Mouse (Mus musculus) granulocyte monocyte progenitor cell, adult 5-6 weeks (primary cell): ENCODE data around the gene 4930438A08Rik. TPM values are rescaled to one million over a fixed set of nuclear protein-coding genes. Genes with fewer than 3 reads are reported as not detected.
"Not testable (repeated sequence)": the region's sequence is repeated elsewhere in the genome, so short reads cannot be mapped to it uniquely, and the experiment has no call there.

Source experiments
- ATAC-seq: replicated peaks from 2 replicates; pipeline ENCODE4 v1.8.0; 2016; ENCODE audit warnings: mild to moderate bottlenecking, moderate TSS enrichment, inconsistent platforms; ENCODE audit not compliant: poor library complexity, severe bottlenecking
- total RNA-seq, 2 experiments: library from RNA; stranded (forward) in 1 of 2; stranded (reverse) in 1 of 2; fragments of 200-712, 200-1000 nt in 1 of 2; fragments of >200 nt in 1 of 2; fragmentation: Nextera tagmentation in 1 of 2; gene quantifications; 2 replicates each; pipeline ENCODE4 v1.2.3; 2014 to 2017

The 4930438A08Rik gene
- total RNA-seq (2014; fragmentation: Nextera tagmentation) = 2.2 TPM in 1 of 2 replicates, not detected in the other
- total RNA-seq (2017) = 2.8 and 4.7 TPM in 2 replicates

GRCm38 (mm10) chr11:58274572-58274971 lies at the start of gene 4930438A08Rik:
4930438A08Rik (plus strand) TSS chr11:58274799.
- ATAC-seq = peak; percentile 77

GRCm38 (mm10) chr11:58224872-58225271 lies 49.7 kb upstream of the 4930438A08Rik start:
- not testable (repeated sequence) for ATAC-seq

- peak; percentile 84 for ATAC-seq
These were observed 48.9 kb upstream of the 4930438A08Rik start for GRCm38 (mm10) chr11:58225655-58226054.

- ATAC-seq = no peak
These were observed 48.2 kb upstream of the 4930438A08Rik start for GRCm38 (mm10) chr11:58226425-58226824.

- ATAC-seq = not testable (repeated sequence)
These were observed 46.6 kb upstream of the 4930438A08Rik start for GRCm38 (mm10) chr11:58228021-58228420.

DNA sequence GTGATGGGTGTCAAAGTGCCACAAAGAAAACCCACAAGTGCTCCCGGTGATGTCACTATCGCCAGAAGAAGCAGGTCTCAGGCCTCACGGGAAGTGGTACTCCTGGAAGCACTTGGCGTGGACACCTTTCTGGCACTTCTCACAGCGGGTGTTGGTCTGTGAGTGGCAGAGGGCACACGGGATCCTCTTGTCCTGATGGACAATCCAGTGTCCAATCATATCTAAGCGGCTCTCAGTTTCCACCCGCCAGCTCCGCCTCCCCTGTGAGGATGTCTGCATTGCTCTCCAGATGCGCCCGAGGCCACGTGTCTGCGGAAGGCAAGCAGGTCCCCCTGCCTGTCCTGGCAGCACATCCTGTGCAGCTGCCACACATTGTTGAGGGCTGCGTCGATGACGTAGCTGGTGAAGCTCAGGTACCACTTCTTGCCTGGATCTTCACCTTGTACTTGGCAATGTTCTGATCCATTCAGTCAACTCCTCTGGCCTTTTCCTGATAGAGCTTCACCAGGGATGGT lies 44.1 kb upstream of the 4930438A08Rik start:
- ATAC-seq = no peak

DNA sequence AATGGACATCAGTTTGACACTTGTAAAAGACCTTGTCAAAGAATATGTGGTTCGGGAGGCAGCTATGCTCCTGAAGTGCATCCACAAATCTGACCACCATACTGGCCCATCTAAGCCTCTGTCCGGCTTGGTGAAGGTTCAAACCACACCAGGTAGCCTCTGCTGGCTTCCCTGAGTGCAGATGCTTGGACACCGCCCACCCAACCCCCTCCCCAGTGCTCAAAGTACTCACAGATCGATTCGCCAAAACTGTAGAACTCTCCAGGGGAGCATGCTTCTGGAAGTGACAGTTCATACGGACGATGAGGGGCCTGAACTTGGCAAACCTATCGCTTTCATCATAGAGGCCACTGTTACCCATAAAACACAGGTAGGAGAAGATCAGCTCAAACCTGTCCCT lies 43.4 kb upstream of the 4930438A08Rik start:
- ATAC-seq = no peak

GRCm38 (mm10) chr11:58234551-58234950 lies 40.0 kb upstream of the 4930438A08Rik start:
- ATAC-seq = not testable (repeated sequence)

GRCm38 (mm10) chr11:58235152-58235551 lies 39.4 kb upstream of the 4930438A08Rik start:
- peak; percentile 77 for ATAC-seq

DNA sequence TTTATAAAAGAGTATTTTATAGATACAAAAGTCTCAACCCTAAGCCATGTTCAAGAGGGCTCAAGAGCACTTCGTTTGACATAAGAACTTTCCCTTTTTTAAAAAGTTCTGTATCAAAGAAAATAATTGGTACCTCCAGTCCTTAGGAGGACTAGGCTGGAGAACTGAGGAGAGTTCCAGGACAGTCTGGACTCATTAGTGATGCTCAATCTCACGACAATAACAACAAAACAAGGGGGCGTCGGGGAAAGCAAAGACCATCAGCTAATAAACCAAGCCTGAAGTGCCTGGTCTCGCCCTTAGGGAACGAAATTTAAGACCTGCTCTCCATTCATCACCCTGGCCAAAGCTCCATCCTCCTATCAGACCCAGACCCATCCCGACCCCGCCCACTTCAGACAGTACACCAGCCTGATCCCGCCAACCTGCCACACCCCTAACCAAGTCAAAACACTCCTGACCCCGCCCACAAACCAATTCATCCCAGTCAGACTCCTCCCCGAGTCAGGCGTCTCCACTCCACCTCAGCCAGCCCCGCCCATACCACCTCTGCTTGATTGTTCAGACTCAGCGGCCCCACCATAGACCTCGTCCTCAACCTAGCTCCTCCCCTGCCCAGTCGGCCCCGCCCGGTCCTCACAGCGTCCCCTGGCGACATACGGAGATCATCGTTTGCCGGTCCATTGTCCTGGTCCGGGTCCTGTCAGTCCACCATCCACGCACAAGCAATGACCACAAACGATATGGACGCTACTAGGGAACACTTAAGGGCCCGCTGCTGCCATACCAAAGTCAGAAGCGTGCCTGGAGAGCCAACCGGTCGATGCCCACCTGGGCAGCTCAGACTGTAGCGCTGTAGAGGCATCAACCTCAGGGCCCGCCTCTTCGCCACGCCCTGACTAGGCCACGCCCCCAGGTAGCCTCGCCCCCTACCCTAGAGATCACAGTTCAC lies 35.5 kb upstream of the 4930438A08Rik start:
- peak; percentile 96 for ATAC-seq

DNA sequence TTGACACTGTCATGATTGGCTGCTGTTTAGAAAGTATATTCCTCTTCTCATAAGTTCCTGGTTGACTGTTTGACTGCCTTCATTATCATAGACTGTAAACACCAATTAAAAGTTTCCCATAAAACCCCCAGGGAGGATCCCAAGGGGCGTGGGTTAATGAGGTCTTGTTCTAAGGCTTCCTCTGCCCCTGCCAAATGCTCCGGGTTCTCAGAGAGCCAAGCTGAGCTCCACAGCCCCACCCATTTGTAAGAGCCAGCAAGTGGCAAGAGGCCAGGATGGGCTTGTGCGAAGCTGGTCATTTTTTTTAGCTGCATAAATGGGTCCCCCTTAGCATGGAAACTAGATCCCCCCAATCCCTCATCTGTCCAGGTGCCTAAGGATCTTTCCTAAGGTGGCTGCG lies 27.3 kb upstream of the 4930438A08Rik start:
- no peak; the same call in 1 of the 2 replicates for ATAC-seq

DNA sequence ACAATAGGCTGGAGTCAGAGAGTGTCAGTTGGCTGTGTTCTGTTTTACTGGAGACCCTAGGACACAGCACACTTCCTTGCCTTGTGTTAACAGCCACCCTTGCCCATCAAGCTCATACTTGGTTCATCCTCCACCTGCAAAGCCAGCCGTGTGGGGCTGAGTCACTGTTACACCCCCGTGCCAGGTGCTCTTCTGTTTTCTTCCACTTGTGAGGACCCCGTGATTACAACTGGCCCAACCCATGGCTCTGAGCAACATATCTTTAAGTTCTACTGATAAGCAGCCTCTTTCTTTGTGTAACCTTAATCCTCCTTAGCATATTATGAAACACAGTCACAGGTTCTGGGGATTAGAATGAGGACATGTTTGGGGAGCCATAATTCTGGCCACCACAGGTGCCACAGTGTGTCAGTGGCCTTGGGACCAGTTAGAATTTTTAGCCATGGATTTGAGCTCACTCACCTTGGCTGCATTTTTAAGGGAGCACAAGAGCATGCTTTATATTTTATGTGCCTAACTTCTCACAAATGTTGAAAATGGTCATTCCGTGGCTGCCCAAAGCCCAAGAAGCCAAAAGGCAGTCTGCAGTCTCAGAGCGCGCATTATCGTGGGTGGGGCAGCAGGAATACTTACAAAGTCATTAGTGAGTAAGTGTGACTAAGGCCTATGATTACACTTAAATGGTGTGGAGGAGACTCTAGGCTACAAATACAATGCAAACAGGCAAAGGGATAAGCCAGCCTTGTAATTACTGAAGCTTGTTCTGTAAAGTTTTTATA lies 25.2 kb upstream of the 4930438A08Rik start:
- ATAC-seq = no peak

DNA sequence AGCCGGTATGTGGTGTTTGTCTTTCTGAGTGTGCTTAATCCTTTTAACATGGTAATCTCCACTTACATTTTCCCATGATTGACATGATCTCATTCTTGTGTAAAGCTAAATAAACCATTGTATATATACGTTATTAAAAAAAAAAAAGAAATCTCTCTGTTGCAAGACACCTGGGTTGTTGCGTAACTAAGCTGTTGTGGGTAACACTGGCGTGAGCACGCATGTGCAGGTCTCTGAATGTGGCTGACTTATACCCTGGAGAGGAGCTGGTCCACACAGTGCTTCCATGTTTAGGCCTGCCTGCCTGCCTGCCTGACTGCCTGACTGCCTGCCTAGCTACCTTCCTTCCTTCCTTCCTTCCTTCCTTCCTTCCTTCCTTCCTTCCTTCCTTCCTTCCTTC lies 24.0 kb upstream of the 4930438A08Rik start:
- ATAC-seq = peak; percentile 96

- no peak for ATAC-seq
These were observed 20.2 kb upstream of the 4930438A08Rik start for GRCm38 (mm10) chr11:58254411-58254810.

- no peak for ATAC-seq
These were observed 16.8 kb upstream of the 4930438A08Rik start for GRCm38 (mm10) chr11:58257816-58258215.

DNA sequence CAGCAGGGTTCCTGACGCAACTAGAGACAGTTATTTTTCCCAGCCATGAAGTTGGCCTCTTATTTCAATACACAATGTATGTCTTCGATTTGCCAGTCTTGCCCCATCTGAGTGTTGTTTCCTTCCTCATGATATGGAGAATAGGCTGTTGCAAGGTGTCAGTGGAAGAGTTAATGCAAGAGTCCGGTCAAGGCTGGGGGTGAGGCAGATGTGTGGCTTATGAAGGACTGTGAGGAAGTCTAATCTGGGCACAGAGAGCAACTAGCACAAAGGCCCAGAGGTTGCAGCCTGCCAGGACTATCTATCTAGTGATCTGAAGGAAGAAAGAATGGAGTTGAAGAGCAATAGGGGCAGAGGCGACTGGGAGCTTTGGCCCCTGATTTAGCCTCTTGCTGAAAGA lies 14.4 kb upstream of the 4930438A08Rik start:
- ATAC-seq = peak; percentile 92

DNA sequence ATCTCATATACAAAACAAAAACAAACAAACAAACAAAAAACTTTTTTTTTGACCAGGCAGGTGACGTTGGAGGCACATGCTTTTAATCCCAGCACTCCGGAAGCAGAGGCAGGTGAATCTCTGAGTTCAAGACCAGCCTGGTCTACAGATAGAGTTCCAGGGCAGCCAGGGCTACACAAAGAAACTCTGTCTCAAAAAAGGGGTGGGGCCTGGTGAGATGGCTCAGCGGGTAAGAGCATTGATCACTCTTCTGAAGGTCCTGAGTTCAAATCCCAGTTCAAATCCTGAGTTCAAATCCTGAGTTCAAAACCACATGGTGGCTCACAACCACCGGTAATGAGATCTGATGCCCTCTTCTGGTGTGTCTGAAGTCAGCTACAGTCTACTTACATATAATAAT lies 12.8 kb upstream of the 4930438A08Rik start:
- no peak for ATAC-seq

DNA sequence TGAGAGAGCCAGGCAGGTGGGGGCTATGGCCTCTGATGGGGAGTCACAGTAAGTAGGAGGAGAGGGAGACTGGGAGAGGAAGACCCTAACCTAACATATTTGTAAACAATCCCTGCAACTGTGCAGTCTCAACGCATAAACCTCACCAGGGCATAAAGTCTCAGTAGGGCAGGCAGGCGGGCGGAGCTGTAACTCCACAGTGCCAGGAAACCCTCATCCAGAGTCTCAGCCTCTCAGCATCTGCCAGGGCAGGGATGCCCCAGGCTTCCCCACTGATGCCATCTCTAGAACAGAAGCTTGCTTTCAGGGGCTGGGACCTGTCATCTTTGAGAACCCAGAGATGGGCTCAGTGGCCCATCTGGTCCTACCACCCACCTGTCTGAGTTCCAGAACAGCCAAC lies 12.3 kb upstream of the 4930438A08Rik start:
- ATAC-seq = no peak

DNA sequence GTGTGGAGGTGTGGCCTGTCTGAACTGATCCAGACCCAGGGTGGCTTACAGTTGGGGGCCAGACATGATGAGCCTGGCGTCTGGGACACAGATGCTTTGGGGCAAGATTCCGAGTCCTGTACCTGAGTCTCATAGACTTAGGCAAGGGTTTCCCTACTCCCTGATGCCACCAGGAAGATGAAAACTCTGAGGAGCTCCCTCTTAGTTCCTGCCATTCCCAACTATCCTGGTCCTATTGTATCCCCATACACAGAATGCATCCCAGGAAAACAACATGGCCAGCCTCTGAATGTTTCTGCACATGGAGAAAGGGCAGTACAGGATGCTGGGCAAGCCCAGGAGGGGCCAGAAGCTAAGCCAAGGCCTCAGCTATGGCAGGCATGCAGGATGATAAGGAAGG lies 11.1 kb upstream of the 4930438A08Rik start:
- no peak for ATAC-seq

DNA sequence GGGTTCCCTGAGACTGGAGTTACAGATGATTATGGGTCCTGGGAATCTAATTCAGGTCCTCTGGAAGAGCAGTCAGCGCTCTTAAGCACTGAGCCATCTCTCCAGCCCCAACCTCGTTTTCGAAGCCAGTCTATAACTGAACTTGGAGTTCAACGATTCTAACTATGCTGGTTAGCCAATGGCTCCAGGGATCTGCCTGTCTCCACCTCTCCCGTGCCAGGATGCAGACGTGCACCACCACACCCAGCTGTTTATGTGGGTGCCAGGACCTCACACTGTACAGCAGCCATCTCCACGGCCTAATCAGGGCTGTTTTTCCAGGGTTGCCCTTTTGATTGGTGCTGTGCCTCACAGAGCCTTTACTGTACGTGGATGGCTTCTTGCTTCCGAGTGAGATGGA lies 10.1 kb upstream of the 4930438A08Rik start:
- no peak for ATAC-seq

- no peak for ATAC-seq
These were observed 6.3 kb upstream of the 4930438A08Rik start for GRCm38 (mm10) chr11:58268285-58268684.
